Mouse (Mus musculus) sigmoid colon, adult 10 weeks (tissue): Measurements from ENCODE around the gene Olfr474. TPM values are rescaled to one million over a fixed set of nuclear protein-coding genes. Genes with fewer than 3 reads are reported as not detected.

Experiments
- polyA plus RNA-seq: library from polyadenylated mRNA; stranded (reverse); fragments of 350-450 nt; fragmentation: Illumina TruSeq; extraction: RNeasy Lipid Tissue Mini Kit (QIAGEN cat#74804); gene quantifications from one replicate; pipeline ENCODE4 v1.2.3, GENCODE M21; 2014; ENCODE audit warnings: low read depth, low replicate concordance

Gene Olfr474
- not detected for polyA plus RNA-seq

GRCm38 (mm10) chr7:107954343-107954742 lies at the start of gene Olfr474:
Gene Olfr474, plus strand, starts transcription at chr7:107954643.

GRCm38 (mm10) chr7:107930146-107930545 lies 24.3 kb upstream of the Olfr474 start, which contains the start of gene Olfr473:
Gene Olfr473, plus strand, starts transcription at chr7:107930446.

GRCm38 (mm10) chr7:107964503-107964902 lies 10.1 kb downstream of the Olfr474 start, which contains the start of gene Olfr476:
Gene Olfr476, plus strand, starts transcription at chr7:107964803.

GRCm38 (mm10) chr7:107986393-107986792 lies 31.9 kb downstream of the Olfr474 start, which contains the start of gene Olfr477:
Gene Olfr477, plus strand, starts transcription at chr7:107986693.

Other genes with a start within 250 kb of the Olfr474 start
- not detected for gene Cyb5r2, start 196.6 kb upstream of the Olfr474 start, polyA plus RNA-seq
- not detected for gene Ovch2, start 153.4 kb upstream of the Olfr474 start, polyA plus RNA-seq
- gene Olfr467, start 142.4 kb upstream of the Olfr474 start, polyA plus RNA-seq = not detected
- not detected for gene Olfr469, start 129.1 kb upstream of the Olfr474 start, polyA plus RNA-seq
- gene Olfr470, start 107.2 kb upstream of the Olfr474 start, polyA plus RNA-seq = not detected
- not detected for gene Olfr472, start 56.7 kb upstream of the Olfr474 start, polyA plus RNA-seq
- not detected for gene Olfr473, start 24.2 kb upstream of the Olfr474 start, polyA plus RNA-seq
- not detected for gene Olfr476, start 10.2 kb downstream of the Olfr474 start, polyA plus RNA-seq
- gene Olfr477, start 32.0 kb downstream of the Olfr474 start, polyA plus RNA-seq = not detected
- not detected for gene Olfr478, start 79.3 kb downstream of the Olfr474 start, polyA plus RNA-seq
- gene Olfr479, start 96.0 kb downstream of the Olfr474 start, polyA plus RNA-seq = not detected
- not detected for gene Olfr480, start 112.7 kb downstream of the Olfr474 start, polyA plus RNA-seq
- gene Olfr481, start 125.2 kb downstream of the Olfr474 start, polyA plus RNA-seq = not detected
- gene Olfr482, start 142.9 kb downstream of the Olfr474 start, polyA plus RNA-seq = not detected
- gene Olfr483, start 146.2 kb downstream of the Olfr474 start, polyA plus RNA-seq = not detected
- gene Olfr484, start 172.8 kb downstream of the Olfr474 start, polyA plus RNA-seq = not detected
- not detected for gene Olfr485, start 205.2 kb downstream of the Olfr474 start, polyA plus RNA-seq
- gene Olfr486, start 218.1 kb downstream of the Olfr474 start, polyA plus RNA-seq = not detected